Mouse (Mus musculus): ENCODE measurements around the gene Mgat1. TPM values are rescaled to one million over a fixed set of nuclear protein-coding genes. Genes with fewer than 3 reads are reported as not detected.

Mgat1 gene
- total RNA-seq, 2 experiments from 2014 or later = 69.0 to 79.2 TPM

DNA sequence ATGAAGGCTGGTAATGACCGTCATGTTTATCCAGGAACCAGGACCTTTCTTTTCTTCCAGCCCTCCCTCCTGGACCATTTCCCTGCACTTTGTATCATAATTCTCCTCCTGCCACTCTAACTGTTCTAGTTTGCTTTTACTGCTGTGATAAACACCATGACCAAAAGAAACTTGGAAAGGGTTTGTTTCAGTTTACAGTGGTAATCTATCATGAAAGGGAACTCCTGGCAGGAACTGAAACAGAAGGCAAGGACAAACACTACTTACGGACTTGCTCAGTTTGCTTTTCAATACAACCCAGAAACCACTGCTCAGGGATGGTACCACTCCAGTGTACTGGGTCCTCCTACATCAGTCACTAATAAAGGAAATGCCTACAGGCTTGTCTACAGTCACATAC is 6.5 kb upstream of the Mgat1 start:
- intact Hi-C loops (cut with DNase I) = no loop called here
- DNase-seq (ENCODE audit: low spot score in 2 of 2) = no peak

GRCm38 (mm10) chr11:49240310-49240709 is 3.7 kb upstream of the Mgat1 start:
- DNase-seq (ENCODE audit: low spot score in 2 of 2) = no peak
- intact Hi-C loops (cut with DNase I) = no loop called here

GRCm38 (mm10) chr11:49240874-49241273 is 3.1 kb upstream of the Mgat1 start:
- DNase-seq (ENCODE audit: low spot score in 2 of 2) = no peak
- intact Hi-C loops (cut with DNase I) = no loop called here

DNA sequence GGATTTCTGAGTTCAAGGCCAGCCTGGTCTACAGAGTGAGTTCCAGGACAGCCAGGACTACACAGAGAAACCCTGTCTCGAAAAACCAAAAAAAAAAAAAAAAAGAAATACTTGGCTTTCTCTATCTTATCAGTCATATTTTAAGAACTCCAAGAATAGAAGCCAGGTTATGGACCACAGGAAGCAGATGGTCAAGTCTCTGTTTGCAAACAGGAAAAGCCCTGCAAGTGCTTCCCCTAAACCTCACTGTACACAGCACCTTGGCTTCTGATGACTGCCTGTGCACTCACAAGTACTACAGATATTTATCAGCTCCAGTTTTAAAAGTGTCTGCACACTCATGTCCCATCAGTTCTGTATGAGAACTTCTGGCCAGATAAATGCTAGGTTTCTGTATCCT is 2.5 kb upstream of the Mgat1 start:
- no peak for DNase-seq (ENCODE audit: low spot score in 2 of 2)
- intact Hi-C loops (cut with DNase I) = no loop called here

DNA sequence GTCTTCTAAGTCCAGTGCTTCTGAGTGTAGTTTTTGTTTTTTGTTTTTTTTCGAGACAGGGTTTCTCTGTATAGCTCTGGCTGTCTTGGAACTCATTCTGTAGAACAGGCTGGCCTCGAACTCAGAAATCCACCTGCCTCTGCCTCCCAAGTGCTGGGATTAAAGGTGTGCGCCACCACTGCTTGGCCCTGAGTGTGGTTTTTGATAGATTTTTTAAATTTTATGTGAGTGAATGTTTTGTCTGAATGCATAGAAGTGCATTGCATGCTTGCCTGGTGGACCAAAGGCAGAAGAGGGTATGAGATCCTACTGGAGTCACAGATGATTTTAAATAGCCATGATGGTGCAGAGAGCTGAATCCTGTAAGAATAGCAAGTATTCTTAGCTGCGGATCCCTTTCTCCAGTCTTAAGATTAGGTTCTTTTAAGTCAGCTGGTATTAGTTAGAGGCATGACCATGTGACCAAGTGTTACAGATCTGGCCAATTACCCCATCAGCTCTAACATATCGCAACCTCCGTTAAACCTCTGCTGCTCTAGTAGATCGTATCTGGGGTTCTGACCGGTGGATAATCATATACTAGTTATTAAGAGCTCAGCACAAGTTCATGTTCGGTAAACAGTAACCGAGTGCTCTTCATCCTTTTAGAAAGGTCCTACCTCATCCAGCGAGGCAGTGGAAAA is 906 bp upstream of the Mgat1 start:
- intact Hi-C loops (cut with DNase I) = no loop called here

GRCm38 (mm10) chr11:49244595-49244930 is 572 bp downstream of the Mgat1 start:
- DNase-seq (ENCODE audit: low spot score in 2 of 2) = no peak
- intact Hi-C loops (cut with DNase I) = loop anchor here (1.0 kb wide), 1 partner anchor 41 kb away; the partner anchor contains the start of gene Zfp62

More for the DNA sequence above, 906 bp upstream of the Mgat1 start:
- DNase-seq (ENCODE audit: low spot score in 2 of 2) = no peak

DNA sequence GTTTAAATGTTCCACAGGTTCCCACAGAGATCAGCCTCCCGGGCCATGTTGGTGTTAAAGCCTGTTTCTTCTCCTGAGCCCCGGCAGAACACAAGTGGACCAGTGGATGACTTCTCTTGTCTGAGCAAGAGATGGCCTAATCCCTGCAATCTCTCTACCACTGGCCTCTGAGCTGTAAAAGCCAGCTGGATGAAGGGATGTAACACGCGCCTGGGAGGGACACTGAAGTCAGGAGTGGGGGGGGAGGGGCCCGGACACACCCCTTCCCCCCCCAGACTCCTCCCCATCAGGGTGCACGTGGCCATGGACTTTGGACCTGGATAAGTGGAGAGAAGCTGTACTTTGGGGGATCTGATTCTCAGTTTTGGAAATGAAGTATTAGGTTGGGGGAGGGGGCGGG is 1.2 kb downstream of the Mgat1 start:
- intact Hi-C loops (cut with DNase I) = no loop called here
- DNase-seq (ENCODE audit: low spot score in 2 of 2) = no peak

- intact Hi-C loops (cut with DNase I) = no loop called here
- no peak for DNase-seq (ENCODE audit: low spot score in 2 of 2)
Measured at GRCm38 (mm10) chr11:49245634-49246415, 1.8 kb downstream of the Mgat1 start.

DNA sequence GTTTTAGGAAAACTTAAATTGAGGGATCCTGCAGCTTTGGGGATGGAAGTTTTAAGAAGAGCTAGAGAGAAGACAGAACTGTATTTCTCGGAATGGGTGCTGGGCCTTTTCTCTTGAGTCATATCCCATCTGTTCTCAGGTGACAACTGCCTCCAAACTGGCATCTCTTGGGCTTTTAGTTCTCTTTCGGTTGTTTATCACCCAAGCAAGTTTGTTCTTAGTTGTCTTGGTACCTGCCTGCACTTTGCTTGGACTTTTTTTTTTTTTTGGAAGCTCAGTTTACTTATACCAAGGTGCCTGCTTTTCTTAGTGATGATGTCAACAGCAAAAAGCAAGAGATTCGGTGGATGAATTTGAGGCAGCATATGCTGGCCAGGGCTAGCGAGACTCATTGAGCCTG is 2.5 kb downstream of the Mgat1 start:
- no peak for DNase-seq (ENCODE audit: low spot score in 2 of 2)
- intact Hi-C loops (cut with DNase I) = no loop called here

DNA sequence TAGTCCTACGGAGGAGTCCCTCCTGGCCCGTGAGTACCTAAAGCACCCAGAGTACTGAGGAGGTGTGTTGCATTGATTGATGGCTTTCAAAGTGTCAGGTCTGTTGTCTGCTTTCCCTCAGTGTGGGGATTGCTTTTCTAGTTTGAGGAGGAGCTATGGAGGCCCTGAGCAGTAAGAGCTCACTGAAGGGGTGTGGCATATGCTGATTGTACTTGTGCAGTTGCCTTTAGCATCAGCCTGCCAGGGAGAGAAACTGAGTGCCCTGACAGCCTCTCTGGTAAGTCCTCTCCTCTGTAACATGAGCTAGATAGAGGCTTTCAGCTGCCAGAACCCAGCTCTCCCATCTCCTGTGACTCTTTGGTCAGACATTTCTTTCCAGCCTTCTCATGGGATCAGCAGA is 3.3 kb downstream of the Mgat1 start:
- intact Hi-C loops (cut with DNase I) = no loop called here
- DNase-seq (ENCODE audit: low spot score in 2 of 2) = no peak

DNA sequence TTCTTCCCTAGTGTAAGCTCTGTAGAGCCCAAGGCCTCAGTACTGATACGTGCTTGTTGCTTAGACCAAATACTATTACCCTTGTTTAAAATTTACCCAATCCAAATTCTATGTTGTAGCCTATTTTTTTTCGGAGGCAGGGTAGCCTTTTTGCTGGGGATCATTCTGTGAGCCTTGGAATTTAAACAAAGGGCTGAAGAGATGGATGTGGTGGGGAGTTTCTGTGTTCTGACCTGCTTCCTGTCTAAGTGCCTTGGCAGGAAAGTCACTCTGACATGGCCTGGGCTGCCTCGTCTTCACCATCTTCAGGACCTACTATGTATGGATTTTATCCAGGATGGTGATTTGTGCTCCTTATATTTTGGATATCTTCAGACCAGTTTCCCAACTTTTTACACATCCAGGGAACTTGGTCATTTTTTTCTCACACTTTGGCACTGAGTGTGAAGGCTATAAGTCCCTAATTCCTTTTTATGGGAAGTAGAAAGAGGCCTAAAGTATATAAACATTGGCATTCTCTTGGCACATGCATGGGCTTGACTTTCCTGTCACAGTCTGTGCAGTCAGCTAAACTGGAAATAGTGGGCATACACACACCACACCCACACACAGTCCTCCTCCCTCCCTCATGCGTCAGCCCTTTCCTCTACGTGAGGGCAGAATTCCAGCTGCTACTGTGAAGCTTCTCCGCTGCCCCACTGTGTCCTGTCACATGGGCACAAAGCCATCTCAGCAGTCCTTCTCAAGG is 4.4 kb downstream of the Mgat1 start:
- peak in 1 of 2 experiments; percentile 76 for DNase-seq (ENCODE audit: low spot score in 2 of 2)
- intact Hi-C loops (cut with DNase I) = no loop called here

GRCm38 (mm10) chr11:49248974-49249700 is 5.1 kb downstream of the Mgat1 start:
- DNase-seq (ENCODE audit: low spot score in 2 of 2) = no peak
- intact Hi-C loops (cut with DNase I) = no loop called here

DNA sequence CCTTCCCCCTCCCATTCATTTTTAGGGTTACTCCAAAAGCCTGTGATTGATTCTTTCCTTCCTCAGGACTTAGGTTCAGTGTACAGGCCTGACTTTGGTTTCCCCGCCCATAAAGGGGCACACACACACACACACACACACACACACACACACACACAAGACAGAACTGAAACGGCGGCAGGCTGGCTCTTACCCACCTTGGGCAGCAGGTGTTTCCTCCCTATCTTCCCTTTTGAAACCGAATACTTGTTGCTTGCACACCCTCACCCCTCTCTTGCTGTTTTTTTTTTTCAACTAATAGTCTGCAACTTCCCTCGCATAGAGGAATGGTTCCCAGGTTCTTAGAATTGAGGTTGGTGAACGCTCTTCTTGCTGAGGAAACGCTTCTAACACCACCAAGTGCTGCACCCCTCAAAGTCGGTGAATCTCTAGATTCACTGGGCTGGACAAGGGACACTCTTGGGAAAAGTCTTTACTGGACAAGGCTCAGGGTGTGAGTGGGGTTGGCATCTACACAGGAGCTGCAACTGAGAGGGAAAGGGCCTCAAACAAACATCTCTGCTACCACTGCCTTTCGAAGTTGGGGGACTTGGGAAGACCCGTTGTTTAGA is 5.9 kb downstream of the Mgat1 start:
- DNase-seq (ENCODE audit: low spot score in 2 of 2) = no peak
- intact Hi-C loops (cut with DNase I) = loop anchor here (5.0 to 10.0 kb wide), 2 partner anchors 393 to 445 kb away; partner anchors contain the start of gene Rack1

GRCm38 (mm10) chr11:49250422-49251379 is 6.7 kb downstream of the Mgat1 start:
- intact Hi-C loops (cut with DNase I) = loop anchor here (5.0 to 10.0 kb wide), 2 partner anchors 393 to 446 kb away; partner anchors contain the start of gene Rack1
- DNase-seq (ENCODE audit: low spot score in 2 of 2) = peak; percentile 64 to 72

DNA sequence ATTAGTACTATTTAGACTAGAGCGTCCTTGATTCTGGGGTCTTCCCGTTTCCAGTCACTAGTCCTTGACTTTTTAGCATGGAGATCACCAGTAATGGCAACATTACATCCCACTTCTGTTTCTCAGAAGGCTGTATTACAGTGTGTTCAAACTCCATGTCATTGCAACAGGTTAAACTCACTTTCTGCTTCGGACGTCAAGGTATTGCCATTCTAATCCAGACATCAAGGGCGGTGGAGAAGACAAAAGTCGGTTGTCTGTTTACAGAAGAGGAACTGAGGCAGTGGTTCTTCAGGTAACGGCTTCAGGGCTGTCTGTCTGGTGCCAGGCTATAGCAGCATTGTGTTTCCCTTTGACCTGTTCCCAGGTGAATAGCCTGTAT is 7.4 kb downstream of the Mgat1 start:
- no peak for DNase-seq (ENCODE audit: low spot score in 2 of 2)
- intact Hi-C loops (cut with DNase I) = loop anchor here (5.0 to 10.0 kb wide), 2 partner anchors 394 to 447 kb away; partner anchors contain the start of gene Rack1

GRCm38 (mm10) chr11:49252048-49252447 is 8.1 kb downstream of the Mgat1 start:
- intact Hi-C loops (cut with DNase I) = loop anchor here (5.0 to 10.0 kb wide), 2 partner anchors 395 to 447 kb away; partner anchors contain the start of gene Rack1
- DNase-seq (ENCODE audit: low spot score in 2 of 2) = no peak

DNA sequence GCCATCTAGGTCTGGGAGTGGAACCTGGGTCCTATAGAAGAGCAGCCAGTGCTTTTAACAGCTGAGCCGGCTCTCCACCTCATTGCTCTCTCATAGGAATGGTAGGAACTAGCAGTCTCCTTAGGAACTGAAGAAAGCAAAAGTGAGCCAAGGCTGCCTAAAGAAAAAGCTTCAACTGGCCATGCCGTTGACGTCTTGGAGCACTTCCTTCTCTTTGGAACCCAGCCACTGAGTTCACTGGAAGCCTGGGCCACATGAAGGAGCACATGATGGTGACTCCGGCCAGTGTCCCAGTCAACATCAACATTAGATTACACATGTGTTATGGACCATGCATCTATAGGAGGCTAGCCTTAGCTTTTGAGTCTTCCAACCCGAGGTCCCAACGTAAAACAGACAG is 9.0 kb downstream of the Mgat1 start:
- DNase-seq (ENCODE audit: low spot score in 2 of 2) = no peak
- intact Hi-C loops (cut with DNase I) = loop anchor here (5.0 to 10.0 kb wide), 2 partner anchors 396 to 448 kb away; partner anchors contain the start of gene Rack1

GRCm38 (mm10) chr11:49259296-49259695 is 15.3 kb downstream of the Mgat1 start:
- intact Hi-C loops (cut with DNase I) = loop anchor here (10.0 kb wide), 1 partner anchor 454 kb away; the partner anchor contains the start of gene Rack1
- no peak for DNase-seq (ENCODE audit: low spot score in 2 of 2)

Measured in left cerebral cortex, postnatal 25 days (tissue).